Mouse (Mus musculus) neural tube, embryonic 14.5 days (tissue): Measurements from ENCODE around the gene Ubr4. TPM values are rescaled to one million over a fixed set of nuclear protein-coding genes. Genes with fewer than 3 reads are reported as not detected.

Experiments used
- ATAC-seq: fragments of 200-750 bp; cut with Nextera tagmentation; 2 replicates; pipeline ENCODE4 v1.8.0; 2017; ENCODE audit warnings: low read depth, mild to moderate bottlenecking, moderate TSS enrichment, moderate library complexity
- H3K27ac ChIP-seq: fragments of 300-500 bp; sonication (generic); 2 replicates; pipeline ENCODE4 v1.5.1; 2014; ENCODE audit warnings: low read depth, mild to moderate bottlenecking, control low read depth, low read length, moderate library complexity, mixed read lengths
- H3K27me3 ChIP-seq: fragments of 300-500 bp; sonication (generic); 2 replicates; pipeline ENCODE4 v1.6.1; 2014; ENCODE audit warnings: low read length; ENCODE audit not compliant: control insufficient read depth, insufficient read depth
- H3K36me3 ChIP-seq: fragments of 300-500 bp; sonication (generic); 2 replicates; pipeline ENCODE4 v1.6.1; 2014; ENCODE audit warnings: low read length, mixed read lengths; ENCODE audit not compliant: control insufficient read depth, insufficient read depth
- H3K4me1 ChIP-seq: fragments of 300-500 bp; sonication (generic); 2 replicates; pipeline ENCODE4 v1.6.1; 2014; ENCODE audit warnings: low read length; ENCODE audit not compliant: control insufficient read depth, insufficient read depth
- H3K4me2 ChIP-seq: fragments of 300-500 bp; sonication (generic); 2 replicates; pipeline ENCODE4 v1.6.1; 2014; ENCODE audit warnings: mild to moderate bottlenecking, low read depth, low read length, control low read depth
- H3K4me3 ChIP-seq: fragments of 300-500 bp; sonication (generic); 2 replicates; pipeline ENCODE4 v1.5.1; 2014; ENCODE audit warnings: low read depth, low read length, control low read depth, mixed read lengths
- H3K9ac ChIP-seq: fragments of 300-500 bp; sonication (generic); replicated peaks from 2 replicates; pipeline ENCODE4 v1.6.1; 2014; ENCODE audit warnings: low read depth, mild to moderate bottlenecking, control low read depth, low read length, mixed read lengths
- H3K9me3 ChIP-seq: fragments of 300-500 bp; sonication (generic); 2 replicates; pipeline ENCODE4 v1.6.1; 2016; ENCODE audit warnings: low read length; ENCODE audit not compliant: control insufficient read depth
- WGBS: fragments of 180-500 bp; shearing (Covaris S2); extraction: QIAGEN DNeasy Blood & Tissue Kit; methylation state at CpG from one replicate; pipeline ENCODE4 v1.1.7; 2014; 5-methylcytosine and 5-hydroxymethylcytosine counted together
- polyA plus RNA-seq: library from polyadenylated mRNA; unstranded; fragments of >200 nt; fragmentation: Nextera tagmentation; extraction: Ambion mirVana; gene quantifications from 2 replicates; pipeline ENCODE4 v1.2.1, GENCODE M21; 2014

The Ubr4 gene
- polyA plus RNA-seq, 1 experiment from 2014 or later = 99.2 TPM

DNA sequence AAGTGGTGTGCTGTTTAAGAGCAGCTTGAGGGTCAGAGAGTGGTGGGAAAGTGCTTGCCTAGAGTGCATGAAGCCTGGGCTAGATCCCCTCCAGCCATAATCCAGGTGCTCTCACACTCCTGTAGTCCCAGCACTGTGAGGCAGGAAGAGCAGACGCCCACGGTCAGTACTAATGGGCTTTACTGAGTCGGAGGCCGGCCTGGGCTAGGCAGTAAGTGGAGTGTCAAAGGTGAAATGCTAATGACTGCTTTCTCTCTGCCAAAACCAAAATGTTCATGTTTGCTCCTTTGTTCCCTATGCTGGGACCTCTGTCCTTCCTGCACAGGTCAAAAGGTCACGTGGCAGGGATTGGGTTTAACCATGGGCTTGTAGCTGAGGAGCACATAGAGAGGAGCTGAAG is 48.1 kb downstream of the Ubr4 start:
- Histone ChIP-seq H3K36me3 (peaks cover 88% of the 10 kb centered on the region), H3K4me2 (no peak overlapping the region)
- 88% methylated on average over 5 of the region's 5 CpGs for WGBS

DNA sequence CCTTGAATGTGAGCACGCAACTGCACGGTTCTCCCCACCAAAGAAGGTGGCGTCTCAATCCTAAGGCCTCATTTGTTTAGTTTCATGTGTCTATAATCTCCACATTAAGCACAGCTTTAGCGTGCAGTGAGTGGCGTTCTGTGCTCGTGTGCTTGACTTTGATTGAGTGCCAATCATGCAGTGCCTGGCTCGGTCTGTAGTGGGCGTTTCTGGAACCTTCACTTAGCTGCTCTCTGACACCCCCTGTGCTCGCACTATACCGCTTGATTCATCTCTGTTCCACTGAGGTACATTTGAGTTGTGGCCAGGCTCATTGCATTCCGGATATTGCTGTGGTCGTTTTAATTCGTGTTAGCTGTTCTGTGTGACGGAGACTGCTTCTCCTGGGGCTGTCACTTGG is 50.8 kb downstream of the Ubr4 start:
- WGBS = 88% methylated on average over 14 of the region's 14 CpGs
- H3K36me3 ChIP-seq = peaks cover 95% of the 10 kb centered on the region
- H3K9ac ChIP-seq = no peak overlapping the region
- no peak overlapping the region for H3K27ac ChIP-seq
- no peaks in the 10 kb centered on the region for H3K27me3 ChIP-seq
- H3K4me3 ChIP-seq = no peak overlapping the region
- H3K9me3 ChIP-seq = no peaks in the 10 kb centered on the region
- no peak for ATAC-seq
- H3K4me2 ChIP-seq = no peak overlapping the region
- no peaks in the 10 kb centered on the region for H3K4me1 ChIP-seq

More for the DNA sequence above, 48.1 kb downstream of the Ubr4 start:
- H3K4me1 ChIP-seq = no peaks in the 10 kb centered on the region
- no peak for ATAC-seq
- no peaks in the 10 kb centered on the region for H3K27me3 ChIP-seq
- H3K27ac ChIP-seq = no peak overlapping the region
- H3K9me3 ChIP-seq = no peaks in the 10 kb centered on the region
- no peak overlapping the region for H3K4me3 ChIP-seq
- H3K9ac ChIP-seq = no peak overlapping the region

DNA sequence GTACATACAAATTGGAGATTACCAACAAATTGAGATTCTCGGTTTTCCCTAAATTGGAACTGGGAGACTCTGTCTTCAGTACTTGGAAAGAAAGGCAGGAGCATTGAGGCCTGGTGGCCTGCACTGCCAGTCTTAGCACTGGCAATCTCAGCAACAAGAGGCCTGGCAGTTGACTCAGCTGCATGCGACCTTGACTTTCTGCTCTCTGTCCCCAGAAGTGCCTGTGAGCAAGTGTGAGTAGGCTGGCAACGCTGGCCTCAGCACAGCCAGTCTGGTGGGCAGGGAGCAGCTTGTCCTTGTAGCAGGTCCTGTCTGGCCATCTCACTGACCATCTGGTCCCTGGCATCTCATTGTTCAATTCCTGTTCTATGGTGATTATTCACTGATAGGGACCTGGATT is 58.9 kb downstream of the Ubr4 start:
- Histone ChIP-seq H3K27me3 (no peaks in the 10 kb centered on the region), H3K27ac (no peak overlapping the region), H3K4me1 (no peaks in the 10 kb centered on the region), H3K4me2 (no peak overlapping the region), H3K4me3 (no peak overlapping the region), H3K9ac (no peak overlapping the region), H3K9me3 (no peaks in the 10 kb centered on the region), H3K36me3 (peaks cover 95% of the 10 kb centered on the region)
- 96% methylated on average over 3 of the region's 3 CpGs for WGBS
- ATAC-seq = no peak

DNA sequence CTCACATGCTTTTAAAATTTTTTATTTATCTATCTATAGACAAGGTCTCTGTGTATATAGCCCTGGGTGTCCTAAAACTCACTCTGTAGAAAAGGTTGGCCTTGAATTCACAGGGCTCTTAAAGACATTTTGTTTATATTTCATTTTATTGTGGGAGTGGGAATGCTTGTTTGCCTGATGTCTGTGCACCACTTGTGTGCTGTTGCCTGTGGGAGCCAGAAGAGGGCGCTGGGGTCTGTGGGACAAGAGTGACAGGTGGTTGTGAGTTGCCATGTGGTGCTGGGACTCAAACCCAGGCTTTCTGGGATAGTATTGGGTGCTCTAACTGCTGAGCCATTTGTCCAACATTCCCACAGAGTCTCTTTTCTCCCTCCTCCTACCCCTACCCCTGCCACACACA is 65.5 kb downstream of the Ubr4 start:
- Histone ChIP-seq H3K9me3 (no peaks in the 10 kb centered on the region), H3K36me3 (peaks cover 91% of the 10 kb centered on the region), H3K9ac (no peak overlapping the region), H3K4me3 (no peak overlapping the region), H3K4me2 (no peak overlapping the region), H3K27me3 (no peaks in the 10 kb centered on the region), H3K27ac (no peak overlapping the region), H3K4me1 (no peaks in the 10 kb centered on the region)
- no peak for ATAC-seq
- WGBS = 47% methylated on average over 1 of the region's 1 CpGs

DNA sequence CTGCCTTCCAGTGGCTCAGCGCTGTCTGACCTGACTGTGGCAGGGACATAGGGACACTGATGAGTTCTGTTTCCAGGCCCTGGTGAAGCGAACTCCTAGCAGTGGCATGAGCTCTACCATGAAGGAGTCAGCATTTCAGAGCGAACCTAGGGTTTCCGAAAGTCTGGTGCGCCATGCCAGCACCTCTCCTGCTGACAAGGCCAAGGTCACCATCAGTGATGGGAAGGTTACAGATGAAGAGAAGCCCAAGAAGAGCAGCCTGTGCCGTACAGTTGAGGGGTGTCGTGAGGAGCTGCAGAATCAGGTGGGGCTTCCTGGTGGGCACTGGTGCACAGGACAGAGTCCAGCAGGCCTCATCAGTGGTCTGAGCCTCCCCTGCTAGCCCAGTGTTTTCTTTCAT is 69.2 kb downstream of the Ubr4 start:
- no peak for ATAC-seq
- 94% methylated on average over 7 of the region's 7 CpGs for WGBS

DNA sequence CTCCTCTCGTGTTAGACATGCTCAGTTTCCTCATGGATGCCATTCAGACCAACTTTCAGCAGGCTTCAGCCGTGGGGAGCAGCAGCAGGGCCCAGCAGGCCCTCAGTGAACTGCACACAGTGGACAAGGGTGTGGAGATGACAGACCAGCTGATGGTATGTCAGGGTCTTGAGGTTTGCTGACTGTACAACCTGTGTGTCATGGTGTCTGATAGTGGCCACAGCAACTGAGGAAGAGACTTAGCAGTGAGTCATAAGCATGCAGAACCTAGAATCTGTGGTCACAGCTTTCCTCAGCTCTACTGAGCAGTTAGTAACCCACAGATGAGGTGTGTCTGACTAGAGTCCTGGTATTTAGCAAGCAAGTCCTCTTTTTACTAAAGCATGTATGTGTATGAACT is 70.0 kb downstream of the Ubr4 start:
- no peaks in the 10 kb centered on the region for H3K27me3 ChIP-seq
- ATAC-seq = no peak
- H3K4me3 ChIP-seq = no peak overlapping the region
- WGBS = 92% methylated on average over 2 of the region's 2 CpGs
- H3K9me3 ChIP-seq = no peaks in the 10 kb centered on the region
- no peaks in the 10 kb centered on the region for H3K4me1 ChIP-seq
- no peak overlapping the region for H3K27ac ChIP-seq
- H3K36me3 ChIP-seq = peaks cover 92% of the 10 kb centered on the region
- no peak overlapping the region for H3K4me2 ChIP-seq
- no peak overlapping the region for H3K9ac ChIP-seq

More for the DNA sequence above, 69.2 kb downstream of the Ubr4 start:
- Histone ChIP-seq H3K9ac (no peak overlapping the region), H3K27ac (no peak overlapping the region), H3K9me3 (no peaks in the 10 kb centered on the region), H3K4me2 (no peak overlapping the region), H3K36me3 (peaks cover 92% of the 10 kb centered on the region), H3K27me3 (no peaks in the 10 kb centered on the region), H3K4me1 (no peaks in the 10 kb centered on the region), H3K4me3 (no peak overlapping the region)

DNA sequence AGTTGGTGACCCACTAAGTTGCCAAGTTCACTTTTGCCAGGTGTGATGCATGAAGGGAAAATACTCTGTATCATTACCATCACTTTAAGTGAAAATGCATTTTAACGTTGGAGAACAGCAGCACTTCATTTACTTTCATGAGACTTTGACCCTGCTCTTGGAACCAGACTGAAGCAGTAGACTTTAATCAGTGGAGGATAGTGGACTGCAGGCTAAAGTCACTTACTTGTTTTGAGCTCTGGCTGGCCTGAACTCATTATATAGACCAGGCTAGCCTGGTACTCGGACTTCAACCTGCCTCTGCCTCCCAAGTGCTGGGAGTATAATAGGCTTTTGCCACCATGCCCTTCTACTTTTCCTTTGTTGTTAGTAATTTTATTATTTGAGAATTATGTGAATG is 70.9 kb downstream of the Ubr4 start:
- Histone ChIP-seq H3K4me2 (no peak overlapping the region), H3K4me1 (no peaks in the 10 kb centered on the region), H3K27me3 (no peaks in the 10 kb centered on the region), H3K36me3 (peaks cover 94% of the 10 kb centered on the region), H3K9ac (no peak overlapping the region), H3K4me3 (no peak overlapping the region), H3K9me3 (no peaks in the 10 kb centered on the region), H3K27ac (no peak overlapping the region)
- ATAC-seq = no peak
- WGBS = 91% methylated on average over 2 of the region's 2 CpGs

DNA sequence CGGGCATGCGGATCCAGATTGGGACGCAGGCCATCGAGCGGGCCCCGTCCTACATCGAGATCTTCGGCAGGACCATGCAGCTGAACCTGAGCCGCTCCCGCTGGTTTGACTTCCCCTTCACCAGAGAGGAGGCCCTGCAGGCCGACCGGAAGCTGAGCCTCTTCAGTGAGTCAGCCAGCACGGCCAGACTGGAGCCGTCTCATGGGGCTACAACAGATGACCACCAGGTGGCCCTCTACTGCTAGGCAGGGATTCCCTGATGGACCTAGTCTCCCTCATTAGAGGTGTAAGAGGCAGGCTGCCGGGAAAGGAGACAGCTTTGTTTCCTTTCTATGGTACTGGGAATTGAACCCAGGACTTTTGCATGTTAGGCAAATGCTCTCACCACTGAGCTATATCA is 77.8 kb downstream of the Ubr4 start:
- WGBS = 48% methylated on average over 15 of the region's 15 CpGs
- Histone ChIP-seq H3K4me1 (no peaks in the 10 kb centered on the region), H3K4me2 (no peak overlapping the region), H3K27ac (no peak overlapping the region), H3K9ac (no peak overlapping the region), H3K36me3 (peaks cover 92% of the 10 kb centered on the region), H3K9me3 (no peaks in the 10 kb centered on the region), H3K27me3 (no peaks in the 10 kb centered on the region), H3K4me3 (no peak overlapping the region)
- no peak for ATAC-seq

DNA sequence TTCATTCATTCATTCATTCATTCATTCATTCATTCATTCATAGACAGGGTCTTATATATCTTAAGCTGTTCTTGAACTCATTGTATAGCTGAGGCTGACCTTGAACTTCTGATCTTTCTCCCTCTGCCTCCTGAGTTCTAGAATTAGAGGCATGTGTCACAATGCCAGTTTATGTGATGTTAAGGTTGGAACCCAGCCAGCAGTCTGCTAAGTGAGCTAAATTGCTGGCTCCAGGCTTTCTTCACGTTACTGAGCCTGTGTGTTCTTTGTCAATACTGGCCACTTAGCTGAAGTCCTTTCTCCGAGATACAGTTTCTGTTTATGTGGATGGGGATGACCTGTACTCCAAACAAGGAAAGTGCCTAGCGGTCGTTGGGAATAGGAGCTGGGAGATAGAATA is 78.5 kb downstream of the Ubr4 start:
- Histone ChIP-seq H3K36me3 (peaks cover 92% of the 10 kb centered on the region), H3K4me2 (no peak overlapping the region), H3K9ac (no peak overlapping the region), H3K4me3 (no peak overlapping the region), H3K9me3 (no peaks in the 10 kb centered on the region), H3K4me1 (no peaks in the 10 kb centered on the region), H3K27me3 (no peaks in the 10 kb centered on the region), H3K27ac (no peak overlapping the region)
- 71% methylated on average over 4 of the region's 4 CpGs for WGBS
- ATAC-seq = no peak
